Mouse (Mus musculus) limb, embryonic 14.5 days (tissue): ENCODE results near the gene Ticam1. TPM values are rescaled to one million over a fixed set of nuclear protein-coding genes. Genes with fewer than 3 reads are reported as not detected.

ENCODE experiments used
- ATAC-seq: fragments of 200-750 bp; cut with Nextera tagmentation; 2 replicates; pipeline ENCODE4 v1.8.0; 2017; ENCODE audit warnings: low read depth, moderate number of reproducible peaks, moderate TSS enrichment; ENCODE audit not compliant: low FRiP score
- DNase-seq: peaks from one replicate; pipeline ENCODE4 v3.0.0-alpha.2; 2015; ENCODE audit warnings: low spot score
- H3K27ac ChIP-seq: fragments of 300-500 bp; sonication (generic); replicated peaks from 2 replicates; pipeline ENCODE4 v1.5.1; 2014; ENCODE audit warnings: low read depth, mild to moderate bottlenecking, low read length, moderate library complexity, mixed read lengths
- H3K27me3 ChIP-seq: fragments of 300-500 bp; sonication (generic); 2 replicates; pipeline ENCODE4 v1.6.1; 2014; ENCODE audit warnings: low read length, mixed read lengths; ENCODE audit not compliant: control insufficient read depth, insufficient read depth
- H3K36me3 ChIP-seq: fragments of 300-500 bp; sonication (generic); 2 replicates; pipeline ENCODE4 v1.6.1; 2014; ENCODE audit warnings: mild to moderate bottlenecking, low read length, moderate library complexity, mixed read lengths; ENCODE audit not compliant: control insufficient read depth, insufficient read depth
- H3K4me1 ChIP-seq: fragments of 300-500 bp; sonication (generic); 2 replicates; pipeline ENCODE4 v1.6.1; 2014; ENCODE audit warnings: antibody characterized with exemption, low read length, mixed read lengths; ENCODE audit not compliant: control insufficient read depth, insufficient read depth
- H3K4me2 ChIP-seq: fragments of 300-500 bp; sonication (generic); replicated peaks from 2 replicates; pipeline ENCODE4 v1.6.1; 2014; ENCODE audit warnings: low read depth, mild to moderate bottlenecking, low read length, moderate library complexity; ENCODE audit not compliant: severe bottlenecking
- H3K4me3 ChIP-seq: fragments of 300-500 bp; sonication (generic); replicated peaks from 2 replicates; pipeline ENCODE4 v1.5.1; 2014; ENCODE audit warnings: low read length
- H3K9ac ChIP-seq: fragments of 300-500 bp; sonication (generic); 2 replicates; pipeline ENCODE4 v1.6.1; 2014; ENCODE audit warnings: mild to moderate bottlenecking, low read depth, low read length, moderate library complexity; ENCODE audit not compliant: severe bottlenecking
- H3K9me3 ChIP-seq: fragments of 300-500 bp; sonication (generic); 2 replicates; pipeline ENCODE4 v1.6.1; 2016; ENCODE audit warnings: low read length; ENCODE audit not compliant: control insufficient read depth
- POLR2A ChIP-seq: fragments of 200-500 bp; IDR thresholded peaks from 2 replicates; pipeline ENCODE4 v1.8.0; 2012; ENCODE audit warnings: inconsistent platforms, mild to moderate bottlenecking, moderate library complexity, borderline replicate concordance; ENCODE audit not compliant: insufficient read depth, insufficient read length; ENCODE audit errors: extremely low read depth
- WGBS: fragments of 180-500 bp; shearing (Covaris S2); extraction: QIAGEN DNeasy Blood & Tissue Kit; methylation state at CpG from one replicate; pipeline ENCODE4 v1.1.7; 2014; 5-methylcytosine and 5-hydroxymethylcytosine counted together
- polyA plus RNA-seq, 2 experiments: library from polyadenylated mRNA; depleted of rRNA in 1 of 2; stranded (reverse) in 1 of 2; unstranded in 1 of 2; fragments of >200 nt; fragmentation: Nextera tagmentation in 1 of 2; extraction: Ambion mirVana in 1 of 2; gene quantifications; 2 replicates each; pipeline versions ENCODE4 v1.2.1 to v1.2.3; 2012 to 2014

Ticam1 gene
- polyA plus RNA-seq, 2 experiments = 8.7 to 12.5 TPM

- Histone ChIP-seq H3K4me2 (peak within 1 kb of the TSS; percentile 81), H3K4me1 (peaks cover 11% of the 10 kb centered on the region; the same call in 1 of the 2 replicates), H3K9ac (peak within 1 kb of the TSS; percentile 55), H3K36me3 (peaks cover 31% of the 10 kb centered on the region), H3K27me3 (no peaks in the 10 kb centered on the region), H3K27ac (peak within 1 kb of the TSS; percentile 82), H3K9me3 (no peaks in the 10 kb centered on the region), H3K4me3 (peak within 1 kb of the TSS; percentile 65)
- peak; percentile 92 for ATAC-seq
- under 1% methylated on average over 28 of the region's 28 CpGs for WGBS
- DNase-seq = peak; percentile 99
- TF ChIP-seq POLR2A = no peak
These were observed 20.2 kb downstream of the Ticam1 start, which contains the start of gene Fem1a for GRCm38 (mm10) chr17:56256239-56256881. Gene Fem1a, plus strand, starts transcription at chr17:56256810.

GRCm38 (mm10) chr17:56255863-56256238 lies 20.7 kb downstream of the Ticam1 start:
- Histone ChIP-seq H3K9me3 (no peaks in the 10 kb centered on the region), H3K4me3 (peak overlapping the region; percentile 65), H3K9ac (peak overlapping the region; percentile 12; the same call in 1 of the 2 replicates), H3K4me2 (peak overlapping the region; percentile 58), H3K27ac (peak overlapping the region; percentile 82), H3K4me1 (peaks cover 11% of the 10 kb centered on the region; the same call in 1 of the 2 replicates), H3K36me3 (peaks cover 27% of the 10 kb centered on the region), H3K27me3 (no peaks in the 10 kb centered on the region)
- peak; percentile 94 for ATAC-seq
- WGBS = 0% methylated on average over 32 of the region's 32 CpGs
- DNase-seq = peak; percentile 98
- no peak for TF ChIP-seq POLR2A

GRCm38 (mm10) chr17:56255429-56255828 lies 21.2 kb downstream of the Ticam1 start:
- no peaks in the 10 kb centered on the region for H3K9me3 ChIP-seq
- H3K36me3 ChIP-seq = peaks cover 22% of the 10 kb centered on the region
- no peak overlapping the region for H3K9ac ChIP-seq
- peak overlapping the region; percentile 38 for H3K4me2 ChIP-seq
- peaks cover 11% of the 10 kb centered on the region; the same call in 1 of the 2 replicates for H3K4me1 ChIP-seq
- ATAC-seq (peak; percentile 7; the same call in 1 of the 2 replicates), DNase-seq (no peak)
- peak overlapping the region; percentile 13; the same call in 1 of the 2 replicates for H3K4me3 ChIP-seq
- peak overlapping the region; percentile 58 for H3K27ac ChIP-seq
- WGBS = 17% methylated on average over 9 of the region's 9 CpGs
- no peak for TF ChIP-seq POLR2A
- no peaks in the 10 kb centered on the region for H3K27me3 ChIP-seq

GRCm38 (mm10) chr17:56254695-56255094 lies 21.9 kb downstream of the Ticam1 start:
- WGBS = 78% methylated on average over 4 of the region's 4 CpGs
- no peak overlapping the region for H3K4me2 ChIP-seq
- H3K27ac ChIP-seq = no peak overlapping the region
- ATAC-seq (no peak), DNase-seq (no peak)
- H3K4me3 ChIP-seq = no peak overlapping the region
- H3K9ac ChIP-seq = no peak overlapping the region
- H3K36me3 ChIP-seq = peaks cover 15% of the 10 kb centered on the region
- H3K27me3 ChIP-seq = no peaks in the 10 kb centered on the region
- H3K9me3 ChIP-seq = no peaks in the 10 kb centered on the region
- H3K4me1 ChIP-seq = peaks cover 11% of the 10 kb centered on the region; the same call in 1 of the 2 replicates
- TF ChIP-seq POLR2A = no peak

GRCm38 (mm10) chr17:56251136-56251829 lies 25.3 kb downstream of the Ticam1 start:
- H3K27ac ChIP-seq = no peak overlapping the region
- no peaks in the 10 kb centered on the region for H3K4me1 ChIP-seq
- no peak overlapping the region for H3K4me3 ChIP-seq
- DNase-seq (peak; percentile 50), ATAC-seq (no peak)
- H3K36me3 ChIP-seq = no peaks in the 10 kb centered on the region
- 18% methylated on average over 5 of the region's 6 CpGs for WGBS
- H3K9me3 ChIP-seq = no peaks in the 10 kb centered on the region
- no peak for TF ChIP-seq POLR2A
- no peak overlapping the region for H3K9ac ChIP-seq
- no peaks in the 10 kb centered on the region for H3K27me3 ChIP-seq
- H3K4me2 ChIP-seq = no peak overlapping the region
